Mouse (Mus musculus): ENCODE measurements around the gene Rfxap.
A peak's percentile ranks its signal among the peaks of the same experiment; 100 is the strongest.

DNA sequence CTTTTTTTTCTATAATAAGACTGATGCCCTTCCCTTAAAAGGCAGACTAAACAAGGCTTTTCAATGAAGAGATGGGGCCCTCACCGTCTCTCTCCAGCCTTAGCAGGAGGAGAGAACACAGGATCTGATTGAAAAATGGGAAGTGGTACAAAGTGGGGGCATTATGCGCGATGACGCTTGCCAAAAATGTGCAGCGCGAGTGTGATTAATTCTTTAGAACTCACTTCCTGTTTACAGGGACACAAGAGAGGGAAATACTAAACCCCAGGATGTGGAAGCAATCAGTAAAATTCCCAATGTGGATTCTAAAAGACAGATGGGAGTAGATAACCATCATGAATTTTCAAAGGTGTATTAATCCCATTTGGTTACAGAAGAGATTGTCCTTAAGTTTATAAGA is 7.0 kb upstream of the Rfxap start:
- TF ChIP-seq TAL1 (IDR thresholded peaks at IDR 0.05; ENCODE audit: low read length): no peak
- no peak for TF ChIP-seq POLR2A (IDR thresholded peaks at IDR 0.05; ENCODE audit: control insufficient read depth in 1 of 2, insufficient read depth in 1 of 2, low read depth in 1 of 2, low read length in 2 of 2, poor library complexity in 1 of 2)
- peak; percentile 75; the same call in 1 of the 2 replicates for TF ChIP-seq BHLHE40 (IDR thresholded peaks at IDR 0.05; ENCODE audit: borderline replicate concordance, low read depth, low read length)
- no peak for TF ChIP-seq USF1 (IDR thresholded peaks at IDR 0.05; ENCODE audit: low read depth, low read length)
- no peak for TF ChIP-seq SMC3 (IDR thresholded peaks at IDR 0.05; ENCODE audit: low read depth, low read length)
- no peak for TF ChIP-seq GABPA (IDR thresholded peaks at IDR 0.05; ENCODE audit: low read depth, low read length)
- TF ChIP-seq CTCF (IDR thresholded peaks at IDR 0.05 in 2 of 3, conservative IDR thresholded peaks at IDR 0.05 in 1 of 3; ENCODE audit: control insufficient read depth in 1 of 3, insufficient read depth in 1 of 3, low read depth in 2 of 3, low read length in 3 of 3, poor library complexity in 1 of 3, severe bottlenecking in 1 of 3): no peak
- TF ChIP-seq POLR2AphosphoS5 (IDR thresholded peaks at IDR 0.05; ENCODE audit: borderline replicate concordance, low read depth, low read length): no peak
- TF ChIP-seq KAT2A (conservative IDR thresholded peaks at IDR 0.05; ENCODE audit: low read depth, low read length): no peak
- TF ChIP-seq SIN3A (IDR thresholded peaks at IDR 0.05; ENCODE audit: low read length): peak; percentile 21; the same call in 1 of the 2 replicates
